Mouse (Mus musculus) liver, embryonic 16.5 days (tissue): ENCODE measurements around the gene Phf21a. TPM values are rescaled to one million over a fixed set of nuclear protein-coding genes. Genes with fewer than 3 reads are reported as not detected.
A peak's percentile ranks its signal among the peaks of the same experiment; 100 is the strongest.

Experiments
- ATAC-seq: fragments of 200-750 bp; cut with Nextera tagmentation; 2 replicates; pipeline ENCODE4 v1.8.0; 2017; ENCODE audit warnings: low read depth, mild to moderate bottlenecking, moderate number of reproducible peaks, moderate library complexity
- H3K27ac ChIP-seq: fragments of 300-500 bp; sonication (generic); 2 replicates; pipeline ENCODE4 v1.5.1; 2014; ENCODE audit warnings: mild to moderate bottlenecking, low read length
- H3K27me3 ChIP-seq: fragments of 300-500 bp; sonication (generic); 2 replicates; pipeline ENCODE4 v1.6.1; 2014; ENCODE audit warnings: low read depth, low read length, mixed read lengths; ENCODE audit not compliant: control insufficient read depth, insufficient read depth
- H3K36me3 ChIP-seq: fragments of 300-500 bp; sonication (generic); 2 replicates; pipeline ENCODE4 v1.6.1; 2014; ENCODE audit warnings: mild to moderate bottlenecking; ENCODE audit not compliant: control insufficient read depth, insufficient read depth
- H3K4me1 ChIP-seq: fragments of 300-500 bp; sonication (generic); 2 replicates; pipeline ENCODE4 v1.6.1; 2014; ENCODE audit warnings: low read depth, low read length, mixed read lengths; ENCODE audit not compliant: control insufficient read depth
- H3K4me2 ChIP-seq: fragments of 300-500 bp; sonication (generic); 2 replicates; pipeline ENCODE4 v1.6.1; 2014; ENCODE audit warnings: low read depth, low read length, mixed read lengths
- H3K4me3 ChIP-seq: fragments of 300-500 bp; sonication (generic); 2 replicates; pipeline ENCODE4 v1.5.1; 2014; ENCODE audit warnings: low read depth, mild to moderate bottlenecking, low read length
- H3K9ac ChIP-seq: fragments of 300-500 bp; sonication (generic); 2 replicates; pipeline ENCODE4 v1.6.1; 2014; ENCODE audit warnings: low read depth, low read length
- H3K9me3 ChIP-seq: fragments of 300-500 bp; sonication (generic); replicated peaks from 2 replicates; pipeline ENCODE4 v1.6.1; 2016; ENCODE audit warnings: low read length; ENCODE audit not compliant: control insufficient read depth
- WGBS: fragments of 180-500 bp; shearing (Covaris S2); extraction: QIAGEN DNeasy Blood & Tissue Kit; methylation state at CpG from one replicate; pipeline ENCODE4 v1.1.7; 2014; ENCODE audit not compliant: insufficient replicate concordance; 5-methylcytosine and 5-hydroxymethylcytosine counted together
- microRNA counts: library from miRNA; unstranded; fragments of <30 nt; microRNA quantifications from one replicate; lab custom pipeline; 2016
- microRNA-seq: library from miRNA; unstranded; fragments of <30 nt; microRNA quantifications from one replicate; pipeline ENCODE4, GENCODE M21; 2016
- polyA plus RNA-seq: library from polyadenylated mRNA; unstranded; fragments of >200 nt; fragmentation: Nextera tagmentation; extraction: Ambion mirVana; gene quantifications from 2 replicates; pipeline ENCODE4 v1.2.1, GENCODE M21; 2015

Gene Phf21a
- polyA plus RNA-seq, 1 experiment from 2014 or later, result 2.8 TPM

GRCm38 (mm10) chr2:92403776-92404319 lies 310.9 kb downstream of the Phf21a start:
- no peaks in the 10 kb centered on the region for H3K9me3 ChIP-seq
- ATAC-seq, result no peak
- H3K4me2 ChIP-seq, result no peak overlapping the region
- no peak overlapping the region for H3K9ac ChIP-seq
- H3K36me3 ChIP-seq, result peaks cover 11% of the 10 kb centered on the region
- WGBS, result 76% methylated on average over 5 of the region's 5 CpGs
- no peak overlapping the region for H3K4me3 ChIP-seq
- no peaks in the 10 kb centered on the region; the same call in 1 of the 2 replicates for H3K4me1 ChIP-seq
- no peak overlapping the region for H3K27ac ChIP-seq
- peaks cover 16% of the 10 kb centered on the region for H3K27me3 ChIP-seq

- Histone ChIP-seq H3K4me1 (no peaks in the 10 kb centered on the region; the same call in 1 of the 2 replicates), H3K4me3 (no peak overlapping the region), H3K27ac (no peak overlapping the region), H3K27me3 (peaks cover 16% of the 10 kb centered on the region), H3K36me3 (peaks cover 19% of the 10 kb centered on the region), H3K9me3 (no peaks in the 10 kb centered on the region), H3K4me2 (no peak overlapping the region), H3K9ac (no peak overlapping the region)
- no peak for ATAC-seq
- 77% methylated on average over 6 of the region's 6 CpGs for WGBS
Observed at GRCm38 (mm10) chr2:92404737-92405136, 311.8 kb downstream of the Phf21a start.

GRCm38 (mm10) chr2:92405687-92406086 lies 312.8 kb downstream of the Phf21a start:
- no peak for ATAC-seq
- H3K9me3 ChIP-seq, result no peaks in the 10 kb centered on the region
- H3K9ac ChIP-seq, result no peak overlapping the region
- no peaks in the 10 kb centered on the region; the same call in 1 of the 2 replicates for H3K4me1 ChIP-seq
- peaks cover 19% of the 10 kb centered on the region for H3K36me3 ChIP-seq
- peaks cover 10% of the 10 kb centered on the region for H3K27me3 ChIP-seq
- 80% methylated on average over 7 of the region's 7 CpGs for WGBS
- no peak overlapping the region for H3K4me3 ChIP-seq
- no peak overlapping the region for H3K27ac ChIP-seq
- no peak overlapping the region for H3K4me2 ChIP-seq

- Histone ChIP-seq H3K27me3 (no peaks in the 10 kb centered on the region), H3K4me3 (no peak overlapping the region), H3K9me3 (no peaks in the 10 kb centered on the region), H3K4me2 (no peak overlapping the region), H3K36me3 (peaks cover 43% of the 10 kb centered on the region), H3K27ac (no peak overlapping the region), H3K9ac (no peak overlapping the region), H3K4me1 (no peaks in the 10 kb centered on the region)
- WGBS, result 79% methylated on average over 18 of the region's 18 CpGs
- ATAC-seq, result no peak
Observed at GRCm38 (mm10) chr2:92408309-92409045, 315.6 kb downstream of the Phf21a start.

- peaks cover 46% of the 10 kb centered on the region for H3K36me3 ChIP-seq
- H3K4me3 ChIP-seq, result no peak overlapping the region
- no peaks in the 10 kb centered on the region for H3K27me3 ChIP-seq
- H3K4me2 ChIP-seq, result no peak overlapping the region
- ATAC-seq, result no peak
- H3K4me1 ChIP-seq, result no peaks in the 10 kb centered on the region
- no peak overlapping the region for H3K27ac ChIP-seq
- H3K9ac ChIP-seq, result no peak overlapping the region
- WGBS, result 88% methylated on average over 10 of the region's 10 CpGs
- H3K9me3 ChIP-seq, result no peaks in the 10 kb centered on the region
Observed at GRCm38 (mm10) chr2:92411705-92412104, 318.8 kb downstream of the Phf21a start.

MicroRNAs encoded within 50 kb of the gene (microRNA counts, 519-probe panel; counts per million panel counts)
- microRNA mmu-miR-1955 (lab: Ali Mortazavi, UCI), result 2,983 counts per million, percentile 82 among the panel's probes with 10 or more counts

Small RNA genes lying within 50 kb of the gene (microRNA-seq; reads per million reads assigned to microRNA genes)
- gene Mir1955 (15.5 reads per million, percentile 33 among the genes with 10 or more reads in this experiment), gene Mir7000 (not detected)

Other genes with a start within 250 kb of the Phf21a start
- 0.06 TPM in 1 of 2 replicates, not detected in the other for gene Chrm4, start 165.9 kb upstream of the Phf21a start, polyA plus RNA-seq
- 12.6 and 15.2 TPM in 2 replicates for gene Mdk, start 160.8 kb upstream of the Phf21a start, polyA plus RNA-seq
- 0.68 and 1.0 TPM in 2 replicates for gene Gm9821, start 147.4 kb upstream of the Phf21a start, polyA plus RNA-seq
- 20.2 and 24.1 TPM in 2 replicates for gene Dgkz, start 117.3 kb upstream of the Phf21a start, polyA plus RNA-seq
- 0.72 and 1.3 TPM in 2 replicates for gene Creb3l1, start 68.6 kb upstream of the Phf21a start, polyA plus RNA-seq